Mouse (Mus musculus) neural tube, embryonic 11.5 days (tissue): ENCODE measurements around the gene D930048N14Rik. TPM values are rescaled to one million over a fixed set of nuclear protein-coding genes. Genes with fewer than 3 reads are reported as not detected.
"Not testable (repeated sequence)": the region's sequence is repeated elsewhere in the genome, so short reads cannot be mapped to it uniquely, and the experiment has no call there.

Source experiments
- ATAC-seq: fragments of 200-750 bp; cut with Nextera tagmentation; 2 replicates; pipeline ENCODE4 v1.8.0; 2017; ENCODE audit warnings: moderate number of reproducible peaks, mild to moderate bottlenecking, moderate TSS enrichment, moderate library complexity; ENCODE audit not compliant: insufficient read depth, low FRiP score, low TSS enrichment
- DNase-seq: peaks from one replicate; pipeline ENCODE4 v3.0.0-alpha.2; 2015; ENCODE audit warnings: low spot score
- H3K27ac ChIP-seq: fragments of 300-500 bp; sonication (generic); 2 replicates; pipeline ENCODE4 v1.5.1; 2014; ENCODE audit warnings: low read depth, mild to moderate bottlenecking, low read length
- H3K27me3 ChIP-seq: fragments of 300-500 bp; sonication (generic); 2 replicates; pipeline ENCODE4 v1.6.1; 2014; ENCODE audit warnings: mild to moderate bottlenecking, low read length, mixed read lengths; ENCODE audit not compliant: control insufficient read depth, insufficient read depth
- H3K36me3 ChIP-seq: fragments of 300-500 bp; sonication (generic); 2 replicates; pipeline ENCODE4 v1.6.1; 2014; ENCODE audit warnings: mild to moderate bottlenecking, low read length, moderate library complexity, mixed read lengths; ENCODE audit not compliant: control insufficient read depth, insufficient read depth
- H3K4me1 ChIP-seq: fragments of 300-500 bp; sonication (generic); 2 replicates; pipeline ENCODE4 v1.6.1; 2014; ENCODE audit warnings: low read length, mixed read lengths; ENCODE audit not compliant: control insufficient read depth, insufficient read depth
- H3K4me2 ChIP-seq: fragments of 300-500 bp; sonication (generic); 2 replicates; pipeline ENCODE4 v1.6.1; 2014; ENCODE audit warnings: low read depth, mild to moderate bottlenecking, moderate library complexity
- H3K4me3 ChIP-seq: fragments of 300-500 bp; sonication (generic); 2 replicates; pipeline ENCODE4 v1.5.1; 2014; ENCODE audit warnings: low read depth, low read length
- H3K9ac ChIP-seq: fragments of 300-500 bp; sonication (generic); 2 replicates; pipeline ENCODE4 v1.6.1; 2014; ENCODE audit warnings: mild to moderate bottlenecking, low read length
- H3K9me3 ChIP-seq: fragments of 300-500 bp; sonication (generic); 2 replicates; pipeline ENCODE4 v1.6.1; 2016; ENCODE audit warnings: low read length; ENCODE audit not compliant: control insufficient read depth
- WGBS: fragments of 180-500 bp; shearing (Covaris S2); extraction: QIAGEN DNeasy Blood & Tissue Kit; methylation state at CpG from one replicate; pipeline ENCODE4 v1.1.7; 2014; 5-methylcytosine and 5-hydroxymethylcytosine counted together
- polyA plus RNA-seq: library from polyadenylated mRNA; unstranded; fragments of >200 nt; fragmentation: Nextera tagmentation; extraction: Ambion mirVana; gene quantifications from 2 replicates; pipeline ENCODE4 v1.2.1, GENCODE M21; 2014

The D930048N14Rik gene
- polyA plus RNA-seq, 1 experiment from 2014 or later, result 0.74 TPM

DNA sequence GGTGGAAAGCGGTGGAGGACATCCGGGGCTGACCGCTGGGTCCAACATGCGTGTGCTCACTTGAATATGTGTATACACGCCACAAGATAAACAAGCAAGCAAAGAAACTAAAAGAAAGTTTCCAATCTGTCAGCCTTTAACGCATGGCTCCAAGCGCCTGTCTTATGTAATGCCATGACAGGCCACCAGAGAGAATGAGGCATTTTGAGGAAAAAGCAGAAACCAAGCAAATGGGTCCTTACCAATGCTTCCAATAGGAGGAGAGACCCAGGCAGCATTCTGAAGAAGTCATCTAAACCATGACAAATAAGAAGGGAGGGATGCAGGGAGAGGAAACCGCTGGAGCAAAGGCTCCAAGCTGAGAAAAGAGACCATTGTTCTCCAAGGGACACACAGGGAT, 36.5 kb upstream of the D930048N14Rik start:
- Histone ChIP-seq H3K36me3 (no peaks in the 10 kb centered on the region), H3K4me1 (no peaks in the 10 kb centered on the region), H3K27ac (no peak overlapping the region), H3K9me3 (no peaks in the 10 kb centered on the region), H3K4me3 (no peak overlapping the region), H3K4me2 (no peak overlapping the region), H3K9ac (no peak overlapping the region), H3K27me3 (no peaks in the 10 kb centered on the region)
- ATAC-seq, result no peak
- no peak for DNase-seq
- WGBS, result 83% methylated on average over 8 of the region's 8 CpGs

DNA sequence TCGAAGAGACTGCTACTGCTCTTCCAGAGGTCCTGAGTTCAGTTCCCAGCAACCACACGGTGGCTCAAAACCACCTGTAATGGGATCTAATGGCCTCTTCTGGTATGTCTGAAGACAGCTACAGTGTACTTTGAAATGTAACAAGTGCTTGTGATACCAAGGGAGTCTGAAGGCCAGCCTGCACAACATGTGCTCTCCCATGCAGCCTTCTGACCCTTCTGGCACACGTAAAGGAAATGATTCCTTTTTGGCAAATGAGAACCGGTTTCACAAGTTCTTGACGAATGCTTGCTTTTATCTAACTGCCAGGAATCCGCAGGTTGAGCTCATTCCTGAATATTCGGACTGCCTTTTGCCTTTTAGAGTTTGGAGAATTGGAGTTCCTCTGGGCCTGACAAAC, 35.6 kb upstream of the D930048N14Rik start:
- Histone ChIP-seq H3K9me3 (no peaks in the 10 kb centered on the region), H3K27me3 (no peaks in the 10 kb centered on the region), H3K9ac (peak overlapping the region; percentile 54; the same call in 1 of the 2 replicates), H3K27ac (no peak overlapping the region), H3K4me3 (0 out of 2 replicates have a peak overlapping the region, but pooled peaks have one; percentile 11), H3K4me1 (peaks cover 1% of the 10 kb centered on the region; the same call in 1 of the 2 replicates), H3K4me2 (peak overlapping the region; percentile 56), H3K36me3 (no peaks in the 10 kb centered on the region)
- DNase-seq (no peak), ATAC-seq (no peak)
- WGBS, result 52% methylated on average over 7 of the region's 7 CpGs

DNA sequence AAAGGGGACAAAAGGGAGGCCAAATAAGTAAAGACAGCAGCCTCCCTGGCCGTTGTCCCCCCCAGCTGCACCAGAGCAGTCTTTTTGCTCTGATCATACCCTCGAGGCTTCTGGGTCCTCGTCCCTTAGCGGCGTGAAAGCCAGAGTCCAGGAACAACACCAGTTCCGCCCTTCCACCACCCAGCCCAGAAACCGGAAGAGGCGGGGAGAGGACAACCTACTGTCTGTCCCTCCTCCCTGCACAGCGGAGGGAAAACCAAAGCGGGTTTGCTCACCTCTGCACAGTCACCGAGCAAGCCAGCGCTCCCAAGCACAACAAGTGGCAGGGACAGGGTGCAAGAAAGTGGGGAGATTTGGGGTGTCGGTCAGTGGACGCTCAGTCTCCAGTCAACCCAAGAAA, 35.2 kb upstream of the D930048N14Rik start:
- Histone ChIP-seq H3K27me3 (no peaks in the 10 kb centered on the region), H3K9ac (peak overlapping the region; percentile 54), H3K36me3 (no peaks in the 10 kb centered on the region), H3K4me1 (peaks cover 6% of the 10 kb centered on the region), H3K4me2 (peak overlapping the region; percentile 56), H3K27ac (no peak overlapping the region), H3K9me3 (no peaks in the 10 kb centered on the region), H3K4me3 (peak overlapping the region; percentile 11; the same call in 1 of the 2 replicates)
- peak; percentile 63 for DNase-seq
- WGBS, result 3% methylated on average over 14 of the region's 14 CpGs
- ATAC-seq, result 0 out of 2 replicates have a peak, but pooled peaks have one; percentile 31

DNA sequence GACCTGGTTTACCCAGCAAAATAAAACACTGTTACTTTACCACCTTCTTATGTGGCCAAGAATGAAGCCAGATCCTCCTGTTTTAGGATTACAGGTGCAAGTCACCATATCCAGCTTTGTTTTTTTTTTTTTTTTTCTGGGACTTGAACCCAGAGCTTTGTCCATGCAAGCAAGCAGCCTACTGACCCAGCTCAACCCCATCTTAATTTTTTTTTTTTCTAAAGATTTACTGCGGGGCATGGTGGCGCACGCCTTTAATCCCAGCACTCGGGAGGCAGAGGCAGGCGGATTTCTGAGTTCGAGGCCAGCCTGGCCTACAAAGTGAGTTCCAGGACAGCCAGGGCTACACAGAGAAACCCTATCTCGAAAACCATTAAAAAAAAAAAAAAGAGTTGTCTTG, 34.6 kb upstream of the D930048N14Rik start:
- not testable (repeated sequence) for ATAC-seq, H3K4me1 ChIP-seq, H3K27ac ChIP-seq, H3K27me3 ChIP-seq, DNase-seq, H3K36me3 ChIP-seq, H3K9ac ChIP-seq, H3K9me3 ChIP-seq
- peak overlapping the region; percentile 11; the same call in 1 of the 2 replicates for H3K4me3 ChIP-seq
- H3K4me2 ChIP-seq, result peak overlapping the region; percentile 56
- 93% methylated on average over 7 of the region's 7 CpGs for WGBS

DNA sequence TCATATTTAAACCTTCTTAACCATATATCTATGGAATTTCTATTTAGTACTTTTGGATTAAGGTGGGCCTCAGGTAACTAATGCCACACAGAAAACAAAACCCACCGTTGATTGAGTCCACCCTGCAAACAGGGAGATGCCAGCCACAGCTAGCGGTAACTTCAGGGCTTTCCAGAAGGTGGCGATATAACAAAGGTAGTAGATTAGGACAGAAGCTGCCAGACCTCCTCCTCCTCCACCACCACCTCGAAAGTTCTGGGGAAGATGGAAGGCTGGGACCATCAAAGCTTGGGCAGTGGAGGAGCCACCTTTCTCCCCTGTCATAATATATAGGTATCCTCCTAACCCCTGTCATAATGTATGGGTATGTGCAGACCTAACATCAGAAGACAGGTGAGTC, 33.1 kb upstream of the D930048N14Rik start:
- no peaks in the 10 kb centered on the region for H3K27me3 ChIP-seq
- DNase-seq (peak; percentile 57), ATAC-seq (no peak)
- WGBS, result 8% methylated on average over 4 of the region's 4 CpGs
- H3K4me3 ChIP-seq, result no peak overlapping the region
- no peak overlapping the region for H3K4me2 ChIP-seq
- H3K36me3 ChIP-seq, result no peaks in the 10 kb centered on the region; the same call in 1 of the 2 replicates
- peaks cover 11% of the 10 kb centered on the region for H3K4me1 ChIP-seq
- no peaks in the 10 kb centered on the region for H3K9me3 ChIP-seq
- H3K27ac ChIP-seq, result no peak overlapping the region
- H3K9ac ChIP-seq, result no peak overlapping the region

DNA sequence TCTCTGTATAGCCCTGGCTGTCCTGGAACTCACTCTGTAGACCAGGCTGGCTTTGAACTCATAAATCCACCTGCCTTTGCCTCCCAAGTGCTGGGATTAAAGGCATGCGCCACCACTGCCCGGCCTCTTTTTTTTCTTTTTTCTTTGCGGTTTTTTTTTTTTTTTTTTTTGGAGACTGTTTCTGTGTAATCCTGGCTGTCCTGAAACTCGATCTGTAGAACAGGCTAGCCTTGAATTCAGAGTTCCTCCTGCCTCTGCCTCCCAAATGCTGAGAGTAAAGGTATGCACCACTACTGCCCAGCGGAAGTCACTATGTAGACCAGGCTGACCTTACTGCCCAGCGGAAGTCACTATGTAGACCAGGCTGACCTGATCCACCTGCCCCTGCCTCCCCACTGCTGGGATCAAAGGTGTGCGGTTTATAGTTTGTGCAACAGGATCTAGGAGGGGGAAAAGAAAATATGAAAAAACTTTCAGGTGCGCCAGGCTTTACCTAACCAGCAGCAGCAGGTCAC, 31.8 kb upstream of the D930048N14Rik start:
- Histone ChIP-seq H3K4me2 (peak overlapping the region; percentile 85), H3K27ac (no peak overlapping the region), H3K9ac (peak overlapping the region; percentile 18; the same call in 1 of the 2 replicates), H3K4me1 (peaks cover 11% of the 10 kb centered on the region), H3K9me3 (no peaks in the 10 kb centered on the region), H3K4me3 (peak overlapping the region; percentile 88), H3K36me3 (peaks cover 6% of the 10 kb centered on the region), H3K27me3 (no peaks in the 10 kb centered on the region)
- WGBS, result 54% methylated on average over 8 of the region's 8 CpGs
- peak; percentile 52 for ATAC-seq
- DNase-seq, result no peak

DNA sequence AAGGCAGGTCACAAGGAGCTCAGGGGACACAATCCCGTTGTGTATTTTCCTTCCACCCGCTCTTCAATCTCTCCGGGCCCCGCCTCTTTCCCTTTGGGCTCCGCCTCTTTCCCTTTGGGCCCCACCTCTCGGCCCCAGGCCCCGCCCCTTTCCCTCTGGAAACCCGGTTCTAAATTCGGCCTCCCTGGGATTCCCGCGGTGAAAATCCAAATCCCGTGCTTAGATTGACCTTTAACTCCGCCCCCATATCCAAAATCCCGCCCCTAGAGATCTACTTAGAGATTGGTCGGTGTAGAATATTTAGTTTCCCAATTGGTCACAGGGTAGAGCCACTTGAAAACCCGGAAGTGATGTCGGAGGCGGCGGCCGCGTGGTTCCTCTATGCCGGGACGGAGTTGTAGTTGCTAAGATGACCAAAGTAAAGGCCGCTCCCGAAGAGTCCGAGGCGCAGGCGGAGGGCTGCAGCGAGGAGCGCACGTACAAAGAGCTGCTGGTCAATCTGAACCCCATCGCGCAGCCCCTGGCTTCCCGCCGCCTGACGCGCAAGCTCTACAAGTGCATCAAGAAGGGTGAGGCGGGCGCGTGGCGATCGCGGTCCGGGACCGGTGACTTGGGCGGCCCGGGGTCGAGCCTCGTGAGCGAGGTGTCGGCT, 31.2 kb upstream of the D930048N14Rik start, which contains the start of gene Nhp2:
Gene Nhp2 (plus strand): TSS at position 327 of the 652 bp plus-strand sequence.
- peak; percentile 96 for DNase-seq
- no peaks in the 10 kb centered on the region for H3K9me3 ChIP-seq
- H3K9ac ChIP-seq, result peak within 1 kb of the TSS; percentile 89
- H3K4me2 ChIP-seq, result peak within 1 kb of the TSS; percentile 85
- no peaks in the 10 kb centered on the region for H3K27me3 ChIP-seq
- 0 out of 2 replicates have a peak within 1 kb of the TSS, but pooled peaks have one; percentile 54 for H3K27ac ChIP-seq
- peaks cover 12% of the 10 kb centered on the region for H3K36me3 ChIP-seq
- WGBS, result under 1% methylated on average over 51 of the region's 51 CpGs
- peak within 1 kb of the TSS; percentile 88 for H3K4me3 ChIP-seq
- peaks cover 11% of the 10 kb centered on the region for H3K4me1 ChIP-seq
- peak; percentile 94 for ATAC-seq

DNA sequence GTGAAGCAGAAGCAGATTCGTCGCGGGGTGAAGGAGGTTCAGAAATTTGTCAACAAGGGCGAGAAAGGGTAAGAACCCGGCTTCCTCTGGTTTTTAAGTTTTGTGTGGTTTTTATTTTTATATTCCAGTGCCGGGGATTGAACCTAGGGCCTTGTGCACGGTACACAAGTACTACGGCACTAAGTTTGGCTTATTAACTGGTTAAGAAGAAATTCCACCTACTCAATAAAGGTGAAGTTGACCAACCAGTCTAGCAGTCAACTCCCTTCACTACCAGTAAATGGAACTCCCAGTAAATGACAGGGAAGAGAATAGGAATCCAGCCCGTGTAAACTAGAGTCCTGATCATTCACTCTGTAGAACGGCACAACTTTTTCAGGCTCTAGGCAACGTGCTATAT, 30.7 kb upstream of the D930048N14Rik start:
- Histone ChIP-seq H3K9ac (peak overlapping the region; percentile 89), H3K4me2 (peak overlapping the region; percentile 85), H3K4me1 (peaks cover 11% of the 10 kb centered on the region), H3K36me3 (peaks cover 14% of the 10 kb centered on the region), H3K27ac (no peak overlapping the region), H3K9me3 (no peaks in the 10 kb centered on the region), H3K27me3 (no peaks in the 10 kb centered on the region), H3K4me3 (peak overlapping the region; percentile 88)
- ATAC-seq (no peak), DNase-seq (no peak)
- 3% methylated on average over 11 of the region's 11 CpGs for WGBS

DNA sequence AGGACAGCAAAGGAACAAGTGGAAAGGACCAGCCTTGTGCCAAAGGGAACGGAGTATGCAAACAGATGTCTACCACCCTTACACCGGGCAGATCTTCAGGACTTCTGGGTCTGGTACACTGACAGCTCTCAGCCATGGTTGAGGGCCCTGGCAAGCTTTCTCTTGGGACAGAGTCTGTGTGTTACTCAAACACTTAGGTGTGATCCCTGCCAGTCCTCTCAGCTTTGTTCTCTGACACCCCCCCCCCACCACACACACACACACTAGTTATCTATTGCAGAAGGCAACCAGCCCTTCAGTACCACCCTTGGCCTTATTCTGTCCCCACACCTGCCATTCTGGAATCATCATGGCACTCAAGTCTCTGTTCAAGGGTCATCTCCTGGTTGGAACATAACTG, 29.0 kb upstream of the D930048N14Rik start:
- no peak for ATAC-seq

More for the DNA sequence above, 29.0 kb upstream of the D930048N14Rik start:
- 86% methylated on average over 2 of the region's 2 CpGs for WGBS
- peaks cover 18% of the 10 kb centered on the region for H3K36me3 ChIP-seq
- no peak for DNase-seq
- H3K27me3 ChIP-seq, result no peaks in the 10 kb centered on the region
- H3K27ac ChIP-seq, result no peak overlapping the region
- peaks cover 11% of the 10 kb centered on the region for H3K4me1 ChIP-seq
- no peak overlapping the region for H3K9ac ChIP-seq
- no peaks in the 10 kb centered on the region for H3K9me3 ChIP-seq
- H3K4me3 ChIP-seq, result no peak overlapping the region
- no peak overlapping the region for H3K4me2 ChIP-seq
